Mouse (Mus musculus) embryonic facial prominence, embryonic 10.5 days (tissue): ENCODE results near the gene Klhl36. TPM values are rescaled to one million over a fixed set of nuclear protein-coding genes. Genes with fewer than 3 reads are reported as not detected.

ENCODE experiments used
- DNase-seq: peaks from one replicate; pipeline ENCODE4 v3.0.0-alpha.2; 2017; ENCODE audit warnings: low spot score
- H3K27ac ChIP-seq: fragments of 300-500 bp; sonication (generic); replicated peaks from 2 replicates; pipeline ENCODE4 v1.5.1; 2016; ENCODE audit warnings: mild to moderate bottlenecking
- H3K27me3 ChIP-seq: fragments of 300-500 bp; sonication (generic); replicated peaks from 2 replicates; pipeline ENCODE4 v1.6.1; 2016; ENCODE audit warnings: low read depth, mild to moderate bottlenecking; ENCODE audit not compliant: poor library complexity, severe bottlenecking
- H3K36me3 ChIP-seq: fragments of 300-500 bp; sonication (generic); replicated peaks from 2 replicates; pipeline ENCODE4 v1.6.1; 2016; ENCODE audit warnings: mild to moderate bottlenecking, moderate library complexity
- H3K4me1 ChIP-seq: fragments of 300-500 bp; sonication (generic); 2 replicates; pipeline ENCODE4 v1.6.1; 2016
- H3K4me3 ChIP-seq: fragments of 300-500 bp; sonication (generic); 2 replicates; pipeline ENCODE4 v1.5.1; 2016; ENCODE audit warnings: mild to moderate bottlenecking, moderate library complexity
- H3K9me3 ChIP-seq: fragments of 300-500 bp; sonication (generic); 2 replicates; pipeline ENCODE4 v1.6.1; 2016; ENCODE audit warnings: mild to moderate bottlenecking
- WGBS: fragments of 180-500 bp; shearing (Covaris S2); methylation state at CpG from one replicate; pipeline ENCODE4 v1.1.7; 2016; 5-methylcytosine and 5-hydroxymethylcytosine counted together
- polyA plus RNA-seq: library from polyadenylated mRNA; unstranded; fragments of >200 nt; fragmentation: Nextera tagmentation; extraction: Ambion mirVana; gene quantifications from 2 replicates; pipeline ENCODE4 v1.2.1, GENCODE M21; 2016

Gene Klhl36
- polyA plus RNA-seq = 10.4 and 11.3 TPM in 2 replicates

DNA sequence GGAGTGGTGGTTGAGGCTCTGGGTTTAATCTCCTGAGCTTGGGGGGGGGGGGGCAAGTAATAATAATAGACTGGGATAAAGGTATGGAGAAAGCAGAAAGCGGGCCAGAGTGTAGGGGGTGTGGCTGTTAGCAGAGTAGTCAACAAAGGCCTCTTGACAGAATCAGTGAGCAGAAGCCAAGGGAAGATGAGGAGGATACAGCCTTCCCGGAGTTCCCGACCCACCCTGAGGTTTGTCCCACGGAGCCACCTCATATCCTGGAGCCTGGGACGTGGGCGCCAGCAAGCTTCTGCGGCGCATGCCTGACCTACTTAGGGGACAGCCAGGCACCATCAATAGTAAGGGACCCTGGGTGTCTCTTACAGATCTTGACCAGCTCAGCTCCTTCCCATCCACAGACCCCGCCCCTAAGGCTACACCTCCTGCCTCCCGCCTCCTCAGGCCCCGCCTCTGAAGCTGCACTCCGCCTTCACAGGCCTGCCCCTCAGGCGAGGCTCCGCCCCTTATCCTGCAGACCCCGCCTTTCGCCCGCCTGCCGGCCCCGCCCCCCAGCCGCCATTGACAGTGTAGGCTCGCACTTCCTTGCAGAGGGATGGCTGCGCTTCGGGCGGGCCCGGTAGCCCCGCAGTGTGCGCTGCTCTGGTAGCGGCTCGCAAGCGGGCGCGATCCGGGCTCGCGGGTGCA is at the start of gene Klhl36:
Klhl36 (plus strand) TSS at position 561 of the 684 bp plus-strand sequence.
- no peaks in the 10 kb centered on the region for H3K36me3 ChIP-seq
- under 1% methylated on average over 35 of the region's 35 CpGs for WGBS
- peaks cover 37% of the 10 kb centered on the region for H3K4me1 ChIP-seq
- H3K27ac ChIP-seq = peak within 1 kb of the TSS; percentile 86
- peaks cover 47% of the 10 kb centered on the region for H3K27me3 ChIP-seq
- peak within 1 kb of the TSS; percentile 89 for H3K4me3 ChIP-seq
- H3K9me3 ChIP-seq = no peaks in the 10 kb centered on the region
- peak; percentile 99 for DNase-seq

- peak overlapping the region; percentile 66 for H3K27ac ChIP-seq
- no peaks in the 10 kb centered on the region for H3K27me3 ChIP-seq
- peaks cover 76% of the 10 kb centered on the region for H3K4me1 ChIP-seq
- 70% methylated on average over 12 of the region's 12 CpGs for WGBS
- no peaks in the 10 kb centered on the region for H3K9me3 ChIP-seq
- no peak overlapping the region for H3K4me3 ChIP-seq
- peaks cover 57% of the 10 kb centered on the region for H3K36me3 ChIP-seq
- peak; percentile 44 for DNase-seq
Observed at GRCm38 (mm10) chr8:119812650-119813431, 49.2 kb upstream of the Klhl36 start.

DNA sequence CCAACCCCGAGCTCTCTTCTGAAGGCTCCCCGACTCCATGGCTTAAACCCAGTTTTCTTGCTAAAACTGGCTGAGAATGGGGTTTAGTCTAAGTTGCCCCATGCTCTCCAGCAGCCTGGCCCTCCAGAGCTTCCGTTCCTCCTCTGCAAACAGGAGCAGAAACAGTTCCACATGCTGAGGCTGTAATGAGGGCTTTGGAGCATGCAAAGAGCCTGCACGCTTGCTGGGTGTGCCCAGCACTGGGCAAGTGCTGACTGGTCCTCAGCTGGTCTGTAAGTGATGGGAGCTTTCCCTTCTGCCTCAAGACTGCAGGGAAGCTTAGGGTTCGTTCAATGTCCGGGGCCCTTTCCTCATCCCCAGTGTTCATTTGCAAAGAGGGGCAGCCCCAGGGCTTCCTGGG is 45.8 kb upstream of the Klhl36 start:
- Histone ChIP-seq H3K36me3 (peaks cover 58% of the 10 kb centered on the region), H3K9me3 (no peaks in the 10 kb centered on the region), H3K4me1 (peaks cover 76% of the 10 kb centered on the region), H3K27ac (0 out of 2 replicates have a peak overlapping the region, but pooled peaks have one; percentile 32), H3K4me3 (no peak overlapping the region), H3K27me3 (no peaks in the 10 kb centered on the region)
- DNase-seq = no peak
- 75% methylated on average over 6 of the region's 6 CpGs for whole genome bisulfite sequencing

DNA sequence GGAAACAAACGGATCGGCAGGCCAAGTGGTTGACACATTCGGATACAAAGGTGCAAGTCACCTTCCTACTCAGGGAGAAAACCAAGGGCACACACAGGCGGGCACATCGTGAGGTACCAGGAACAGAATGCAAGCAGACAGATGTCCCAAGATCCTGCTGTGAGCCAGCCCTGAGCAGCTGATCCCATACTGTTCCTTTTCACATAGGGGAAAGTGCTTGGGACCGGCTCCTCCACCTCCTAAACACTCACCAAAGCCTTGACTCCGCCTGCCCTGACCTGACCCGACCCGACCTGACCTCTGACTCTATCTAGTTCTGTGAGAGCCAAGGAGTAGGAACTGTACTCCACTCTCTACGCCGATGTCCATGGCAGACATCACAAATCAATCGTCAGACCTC is 44.6 kb upstream of the Klhl36 start:
- no peak for DNase-seq
- Histone ChIP-seq H3K27ac (no peak overlapping the region; the same call in 1 of the 2 replicates), H3K4me3 (no peak overlapping the region), H3K9me3 (no peaks in the 10 kb centered on the region), H3K36me3 (peaks cover 70% of the 10 kb centered on the region), H3K27me3 (no peaks in the 10 kb centered on the region), H3K4me1 (peaks cover 63% of the 10 kb centered on the region)
- WGBS = 24% methylated on average over 12 of the region's 12 CpGs

GRCm38 (mm10) chr8:119819316-119819715 is 42.8 kb upstream of the Klhl36 start:
- Histone ChIP-seq H3K4me1 (peaks cover 50% of the 10 kb centered on the region), H3K9me3 (no peaks in the 10 kb centered on the region), H3K27me3 (no peaks in the 10 kb centered on the region), H3K4me3 (no peak overlapping the region), H3K27ac (peak overlapping the region; percentile 35; the same call in 1 of the 2 replicates), H3K36me3 (peaks cover 73% of the 10 kb centered on the region)
- 81% methylated on average over 7 of the region's 7 CpGs for WGBS
- DNase-seq = no peak

GRCm38 (mm10) chr8:119819976-119820375 is 42.1 kb upstream of the Klhl36 start:
- 89% methylated on average over 8 of the region's 8 CpGs for WGBS
- no peak for DNase-seq
- Histone ChIP-seq H3K9me3 (no peaks in the 10 kb centered on the region), H3K36me3 (peaks cover 66% of the 10 kb centered on the region), H3K4me3 (no peak overlapping the region), H3K27me3 (no peaks in the 10 kb centered on the region), H3K4me1 (peaks cover 51% of the 10 kb centered on the region), H3K27ac (peak overlapping the region; percentile 35; the same call in 1 of the 2 replicates)

- Histone ChIP-seq H3K27me3 (no peaks in the 10 kb centered on the region), H3K4me1 (peaks cover 57% of the 10 kb centered on the region), H3K9me3 (no peaks in the 10 kb centered on the region), H3K36me3 (peaks cover 49% of the 10 kb centered on the region), H3K4me3 (no peak overlapping the region), H3K27ac (no peak overlapping the region)
- DNase-seq = no peak
- 95% methylated on average over 6 of the region's 6 CpGs for WGBS
Observed at GRCm38 (mm10) chr8:119821691-119822090, 40.4 kb upstream of the Klhl36 start.

GRCm38 (mm10) chr8:119823278-119823677 is 38.8 kb upstream of the Klhl36 start:
- Histone ChIP-seq H3K9me3 (no peaks in the 10 kb centered on the region), H3K27me3 (no peaks in the 10 kb centered on the region), H3K4me3 (no peak overlapping the region), H3K27ac (no peak overlapping the region), H3K36me3 (peaks cover 45% of the 10 kb centered on the region), H3K4me1 (peaks cover 57% of the 10 kb centered on the region)
- DNase-seq = no peak
- 93% methylated on average over 9 of the region's 9 CpGs for WGBS

DNA sequence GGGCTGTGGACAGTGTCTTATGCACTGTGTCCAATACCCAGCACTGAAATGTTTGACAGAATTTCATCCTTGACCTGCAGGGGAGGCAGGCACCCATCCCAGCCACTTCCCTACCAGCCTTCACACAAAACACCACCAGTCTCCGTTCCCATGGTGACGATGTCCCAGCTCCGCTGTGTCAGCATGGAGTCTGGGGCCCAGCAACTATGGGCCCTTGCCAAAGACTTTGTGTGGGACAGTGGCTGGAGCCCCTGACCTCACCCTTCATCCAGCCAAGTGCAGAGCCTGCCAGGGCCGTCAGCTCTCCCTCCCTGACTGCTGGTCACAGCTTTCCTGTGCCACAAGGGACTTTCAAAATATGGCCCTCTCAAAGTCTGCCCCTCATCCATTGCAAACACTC is 38.0 kb upstream of the Klhl36 start:
- no peak overlapping the region for H3K27ac ChIP-seq

DNA sequence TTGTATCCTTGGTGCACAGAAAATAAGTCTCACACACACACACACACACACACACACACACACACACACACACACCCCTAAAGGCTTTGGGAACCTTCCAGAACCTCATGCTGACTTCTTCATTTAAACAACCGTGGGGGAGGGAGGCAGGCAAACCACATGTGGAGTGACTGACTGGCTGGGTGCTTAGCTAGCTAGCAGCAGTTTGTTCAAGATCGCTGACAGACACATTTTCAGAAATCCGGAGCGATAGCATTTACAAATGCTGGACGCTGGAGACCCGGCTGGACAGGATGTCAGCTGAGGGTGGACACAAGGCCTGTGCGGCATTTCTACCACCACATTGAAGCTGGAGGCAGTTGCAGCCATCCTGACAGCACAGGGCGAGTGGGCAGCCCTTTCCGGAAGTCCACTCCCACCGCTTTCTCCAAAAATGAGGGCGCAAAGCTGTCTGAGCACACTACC is 37.2 kb upstream of the Klhl36 start:
- DNase-seq = no peak
- Histone ChIP-seq H3K27me3 (no peaks in the 10 kb centered on the region), H3K9me3 (no peaks in the 10 kb centered on the region), H3K36me3 (peaks cover 32% of the 10 kb centered on the region), H3K27ac (0 out of 2 replicates have a peak overlapping the region, but pooled peaks have one; percentile 10), H3K4me3 (no peak overlapping the region), H3K4me1 (peaks cover 60% of the 10 kb centered on the region)
- 81% methylated on average over 11 of the region's 11 CpGs for WGBS

More for the DNA sequence above, 38.0 kb upstream of the Klhl36 start:
- Histone ChIP-seq H3K27me3 (no peaks in the 10 kb centered on the region), H3K4me1 (peaks cover 59% of the 10 kb centered on the region), H3K9me3 (no peaks in the 10 kb centered on the region), H3K4me3 (no peak overlapping the region), H3K36me3 (peaks cover 38% of the 10 kb centered on the region)
- DNase-seq = no peak
- WGBS = 60% methylated on average over 4 of the region's 4 CpGs

DNA sequence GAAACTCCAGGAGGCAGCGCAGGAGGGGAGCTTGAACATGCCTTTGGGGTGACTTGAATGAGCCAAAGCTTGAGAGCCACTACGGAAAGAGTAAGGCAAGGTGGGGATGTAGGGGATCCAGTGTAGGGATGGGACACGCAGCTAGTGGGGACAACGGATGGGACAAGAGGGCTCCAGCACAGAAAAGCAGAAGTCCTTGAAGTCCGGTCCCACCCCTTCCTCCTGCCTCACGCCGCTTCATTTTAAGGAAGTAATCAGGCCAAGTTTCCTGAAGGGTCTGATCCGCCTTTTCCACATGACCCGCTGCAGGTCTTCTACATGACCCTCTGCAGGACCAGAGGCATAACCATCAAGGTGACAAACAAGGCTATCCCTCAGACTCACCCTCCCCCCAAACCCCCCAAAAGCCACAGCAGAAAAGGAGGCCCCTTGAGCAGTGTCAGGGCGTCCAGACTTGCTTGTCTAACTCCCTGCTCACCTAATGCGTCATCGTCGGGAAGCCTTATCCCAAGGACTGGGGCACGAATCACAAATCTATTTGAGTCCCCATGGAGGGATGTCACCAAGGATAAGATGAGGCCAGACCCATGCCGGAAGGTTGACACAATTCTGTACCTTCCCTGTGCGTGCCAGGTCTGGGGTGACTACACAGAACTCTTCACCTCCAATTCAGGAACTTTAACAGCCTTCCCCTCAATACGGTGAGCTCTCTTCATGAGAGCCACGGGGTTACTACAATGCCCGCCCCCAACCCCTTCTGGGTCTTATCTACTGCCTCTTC is 35.9 kb upstream of the Klhl36 start:
- WGBS = 87% methylated on average over 19 of the region's 19 CpGs
- no peaks in the 10 kb centered on the region for H3K9me3 ChIP-seq
- peaks cover 24% of the 10 kb centered on the region for H3K36me3 ChIP-seq
- H3K4me1 ChIP-seq = peaks cover 70% of the 10 kb centered on the region
- H3K27me3 ChIP-seq = no peaks in the 10 kb centered on the region
- no peak overlapping the region for H3K4me3 ChIP-seq
- no peak for DNase-seq
- H3K27ac ChIP-seq = peak overlapping the region; percentile 10; the same call in 1 of the 2 replicates

GRCm38 (mm10) chr8:119826982-119827381 is 35.1 kb upstream of the Klhl36 start:
- 83% methylated on average over 5 of the region's 5 CpGs for WGBS
- peak overlapping the region; percentile 32; the same call in 1 of the 2 replicates for H3K27ac ChIP-seq
- peaks cover 79% of the 10 kb centered on the region for H3K4me1 ChIP-seq

More at GRCm38 (mm10) chr8:119826982-119827381, 35.1 kb upstream of the Klhl36 start:
- no peaks in the 10 kb centered on the region for H3K27me3 ChIP-seq
- no peak for DNase-seq
- peaks cover 16% of the 10 kb centered on the region for H3K36me3 ChIP-seq
- H3K9me3 ChIP-seq = no peaks in the 10 kb centered on the region
- no peak overlapping the region for H3K4me3 ChIP-seq
